Mouse (Mus musculus) bone marrow, adult 2 months (tissue): Measurements from ENCODE around the gene Il20rb. TPM values are rescaled to one million over a fixed set of nuclear protein-coding genes. Genes with fewer than 3 reads are reported as not detected.

Source experiments
- H3K27ac ChIP-seq: fragments of 200-500 bp; 2 replicates; pipeline ENCODE4 v1.5.1; 2012; ENCODE audit warnings: low read depth, mild to moderate bottlenecking, control low read depth, inconsistent platforms, low read length; ENCODE audit not compliant: control insufficient read depth, poor library complexity, insufficient read depth
- H3K4me1 ChIP-seq: fragments of 200-500 bp; 2 replicates; pipeline ENCODE4 v1.6.1; 2011; ENCODE audit warnings: low read length; ENCODE audit not compliant: control insufficient read depth, insufficient read depth
- H3K4me3 ChIP-seq: fragments of 200-500 bp; replicated peaks from 2 replicates; pipeline ENCODE3; 2011; ENCODE audit warnings: mild to moderate bottlenecking, low read depth, low read length, control low read depth; ENCODE audit not compliant: control insufficient read depth
- CTCF ChIP-seq: fragments of 200-500 bp; IDR thresholded peaks from 2 replicates; pipeline ENCODE4 v1.5.1; 2011; ENCODE audit warnings: low read length, control low read depth; ENCODE audit not compliant: control insufficient read depth, insufficient read depth
- POLR2A ChIP-seq: fragments of 200-500 bp; IDR thresholded peaks from 2 replicates; pipeline ENCODE4 v1.6.1; 2011; ENCODE audit warnings: low read depth, mild to moderate bottlenecking, control low read depth, low read length, borderline replicate concordance; ENCODE audit not compliant: control insufficient read depth
- WGBS: fragments of 180-500 bp; shearing (Covaris S2); methylation state at CpG from one replicate; pipeline ENCODE4 v1.1.7; 2018; 5-methylcytosine and 5-hydroxymethylcytosine counted together
- polyA plus RNA-seq: library from polyadenylated mRNA; stranded (reverse); fragments of >200 nt; gene quantifications from 2 replicates; pipeline ENCODE4 v1.2.4, GENCODE M21; 2011; ENCODE audit warnings: low replicate concordance; ENCODE audit not compliant: missing spikeins, insufficient read depth, insufficient read length

The Il20rb gene
- polyA plus RNA-seq, 1 experiment = 2.3 TPM

GRCm38 (mm10) chr9:100507581-100507980 is 21.0 kb upstream of the Il20rb start:
- TF ChIP-seq POLR2A = no peak
- no peak for TF ChIP-seq CTCF
- no peaks in the 10 kb centered on the region for H3K4me1 ChIP-seq
- whole genome bisulfite sequencing = 60% methylated on average over 2 of the region's 2 CpGs
- no peak overlapping the region for H3K27ac ChIP-seq
- H3K4me3 ChIP-seq = no peak overlapping the region

DNA sequence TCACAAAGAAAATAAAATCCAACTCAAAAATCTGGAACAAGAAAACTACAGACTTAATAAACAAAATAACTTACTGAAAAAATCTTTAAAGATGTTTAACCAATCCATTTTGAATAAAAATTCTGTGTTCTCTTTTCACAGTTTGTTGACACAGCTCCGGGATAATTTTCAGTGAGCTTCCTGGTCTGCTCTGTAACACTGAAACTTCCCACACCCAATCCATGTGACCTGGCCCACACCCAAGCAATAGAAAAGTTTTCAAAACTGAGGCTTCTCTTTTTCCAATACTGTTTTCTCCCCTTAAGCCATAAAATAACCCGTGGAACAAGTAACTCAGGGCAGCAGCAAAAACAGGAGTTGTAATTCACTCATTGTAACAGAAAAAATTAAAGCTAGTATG is 20.1 kb upstream of the Il20rb start:
- no peak overlapping the region for H3K27ac ChIP-seq
- H3K4me3 ChIP-seq = no peak overlapping the region
- 15% methylated on average over 2 of the region's 2 CpGs for WGBS
- TF ChIP-seq CTCF (no peak), POLR2A (no peak)
- no peaks in the 10 kb centered on the region for H3K4me1 ChIP-seq

DNA sequence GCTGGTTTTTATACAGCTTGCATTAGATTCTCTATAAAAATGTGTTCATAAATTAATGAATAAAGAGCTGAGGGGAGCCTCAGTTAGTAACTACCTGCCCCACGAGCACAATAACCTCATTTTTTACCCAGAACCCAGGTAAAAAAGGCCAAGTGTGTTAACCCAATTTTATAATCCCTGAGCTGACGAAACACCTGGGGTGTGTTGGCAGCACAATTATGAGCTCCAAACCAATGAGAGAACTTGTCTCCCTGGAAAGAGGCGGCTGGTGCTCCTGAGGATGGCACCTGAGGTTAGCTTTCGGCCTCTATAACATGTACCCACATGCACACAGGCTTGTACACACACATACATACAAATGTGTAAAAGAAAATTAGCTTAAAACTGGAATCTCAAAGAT is 18.9 kb upstream of the Il20rb start:
- H3K27ac ChIP-seq = no peak overlapping the region
- TF ChIP-seq POLR2A = no peak
- TF ChIP-seq CTCF = no peak
- H3K4me3 ChIP-seq = no peak overlapping the region
- WGBS = 84% methylated on average over 4 of the region's 4 CpGs
- H3K4me1 ChIP-seq = no peaks in the 10 kb centered on the region

DNA sequence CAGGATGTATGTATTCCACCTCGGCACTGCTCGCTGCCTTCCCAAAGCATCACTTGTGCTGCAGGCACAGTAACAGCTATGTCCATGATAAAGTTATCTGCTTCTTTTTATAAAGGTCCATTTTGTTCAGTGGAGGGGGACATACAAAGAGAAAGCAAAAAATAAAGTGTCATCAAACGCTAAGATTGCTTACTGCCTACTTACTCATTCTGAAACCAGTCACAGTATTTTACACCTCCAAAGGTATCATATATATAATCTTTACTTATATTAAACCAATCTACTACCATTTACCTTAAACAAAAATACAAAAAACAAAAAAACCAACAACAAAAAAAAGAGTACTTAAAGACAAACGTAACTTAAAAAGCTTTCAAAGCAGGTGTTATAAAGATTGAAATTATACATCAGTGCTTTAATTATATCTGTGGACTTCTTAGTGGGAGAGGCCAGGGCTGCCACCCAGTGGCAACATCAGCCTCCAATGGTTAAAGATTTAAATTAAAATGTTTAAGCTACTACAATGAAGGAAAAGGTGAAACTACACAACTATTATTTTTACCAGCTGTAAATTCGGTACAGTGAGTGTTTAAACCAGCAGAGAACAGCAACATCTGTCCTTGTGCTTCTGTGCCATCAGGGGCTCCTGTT is 7.1 kb upstream of the Il20rb start:
- TF ChIP-seq CTCF = no peak
- no peak for TF ChIP-seq POLR2A
- Histone ChIP-seq H3K27ac (no peak overlapping the region), H3K4me1 (no peaks in the 10 kb centered on the region), H3K4me3 (no peak overlapping the region)
- WGBS = 82% methylated on average over 5 of the region's 5 CpGs

DNA sequence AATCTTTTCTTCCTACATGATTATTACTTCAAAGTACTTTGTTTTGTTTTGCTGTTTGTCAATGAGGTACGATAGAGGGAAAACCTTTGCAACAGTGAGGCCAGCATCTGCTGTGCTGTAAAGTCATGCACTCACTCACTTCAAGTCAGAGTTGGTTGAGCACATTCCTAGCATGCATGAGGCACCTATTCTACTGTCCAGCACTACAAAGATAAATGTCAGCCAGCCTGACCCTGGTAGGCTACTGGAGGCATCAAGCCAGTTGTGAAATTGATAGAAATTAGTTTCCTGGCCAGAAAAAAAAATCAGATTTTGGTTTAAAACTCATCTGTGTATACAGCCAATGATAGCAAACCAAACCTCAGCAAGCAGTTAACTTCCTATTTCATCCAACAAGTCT is 4.8 kb upstream of the Il20rb start:
- Histone ChIP-seq H3K27ac (no peak overlapping the region), H3K4me1 (no peaks in the 10 kb centered on the region), H3K4me3 (no peak overlapping the region)
- TF ChIP-seq CTCF = no peak
- TF ChIP-seq POLR2A = no peak
- 88% methylated on average over 1 of the region's 1 CpGs for WGBS

DNA sequence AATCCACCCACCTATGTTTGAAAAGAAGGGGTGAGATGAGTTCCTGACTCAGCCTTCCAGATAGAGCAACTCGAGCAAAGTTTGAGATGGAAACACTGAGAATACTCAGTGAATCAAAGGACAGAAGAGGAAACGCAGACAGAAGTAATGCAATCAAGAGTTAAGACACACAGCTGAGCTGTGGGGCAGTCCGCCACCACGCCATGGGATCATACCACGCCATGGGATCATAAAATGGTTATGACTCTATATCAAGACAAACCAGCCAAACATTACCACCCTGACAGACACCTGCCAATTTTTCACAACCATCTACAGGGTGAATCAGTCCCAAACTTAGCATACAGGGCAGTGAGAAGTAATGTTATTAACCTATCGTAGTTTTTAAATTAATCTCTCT is 2.4 kb upstream of the Il20rb start:
- WGBS = 78% methylated on average over 6 of the region's 6 CpGs
- H3K4me3 ChIP-seq = no peak overlapping the region
- H3K4me1 ChIP-seq = no peaks in the 10 kb centered on the region
- no peak for TF ChIP-seq POLR2A
- no peak for TF ChIP-seq CTCF
- no peak overlapping the region for H3K27ac ChIP-seq

DNA sequence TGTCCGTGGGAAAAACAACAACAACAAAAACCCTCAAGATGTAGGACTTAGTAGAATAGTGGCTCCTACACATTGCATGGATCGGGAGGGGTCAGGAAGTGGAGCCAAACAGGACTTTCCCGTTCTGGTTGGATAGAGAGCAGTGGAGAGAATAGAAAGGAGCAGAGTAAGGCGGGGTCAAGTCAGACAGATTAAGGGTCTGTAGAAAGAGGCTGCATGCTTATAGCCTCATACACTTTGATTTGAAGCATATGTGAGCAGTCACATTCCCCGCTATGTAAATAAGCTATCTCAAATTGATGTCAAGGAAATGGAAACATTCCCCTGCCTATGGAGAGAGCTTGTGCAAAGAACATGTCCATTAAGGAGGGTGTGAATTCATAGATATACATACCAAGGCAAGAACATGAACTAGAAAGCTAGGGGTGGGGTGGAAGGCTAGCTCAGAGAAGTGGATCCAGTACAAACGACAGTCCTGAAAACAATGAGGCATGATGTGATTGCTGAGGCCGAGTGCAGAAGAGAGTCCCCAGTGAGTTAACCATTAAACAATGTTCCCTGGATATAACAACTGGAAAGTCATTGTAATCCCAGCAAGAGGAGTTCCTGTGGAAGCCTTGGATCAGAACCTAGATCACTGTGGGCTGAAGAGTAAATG is 1.6 kb upstream of the Il20rb start:
- H3K27ac ChIP-seq = no peak overlapping the region
- no peaks in the 10 kb centered on the region for H3K4me1 ChIP-seq
- H3K4me3 ChIP-seq = no peak overlapping the region
- 83% methylated on average over 7 of the region's 7 CpGs for WGBS
- no peak for TF ChIP-seq CTCF
- TF ChIP-seq POLR2A = no peak

GRCm38 (mm10) chr9:100483318-100483717 is 3.3 kb downstream of the Il20rb start:
- 78% methylated on average over 5 of the region's 5 CpGs for WGBS
- Histone ChIP-seq H3K4me1 (no peaks in the 10 kb centered on the region), H3K4me3 (no peak overlapping the region), H3K27ac (no peak overlapping the region)
- TF ChIP-seq POLR2A = no peak
- no peak for TF ChIP-seq CTCF

GRCm38 (mm10) chr9:100481626-100482025 is 5.0 kb downstream of the Il20rb start:
- TF ChIP-seq POLR2A (no peak), CTCF (no peak)
- H3K4me1 ChIP-seq = no peaks in the 10 kb centered on the region
- WGBS = 84% methylated on average over 6 of the region's 6 CpGs
- H3K4me3 ChIP-seq = no peak overlapping the region
- H3K27ac ChIP-seq = no peak overlapping the region
